Mouse (Mus musculus) MEL (cell line): ENCODE results near the gene Hist1h3a. TPM values are rescaled to one million over a fixed set of nuclear protein-coding genes. Genes with fewer than 3 reads are reported as not detected.

Experiments
- DNase-seq: peaks from one replicate; pipeline ENCODE4 v3.0.0; 2011; ENCODE audit warnings: low read depth, low spot score
- H3K27ac ChIP-seq: 2 replicates; pipeline ENCODE4 v1.5.1; 2012; ENCODE audit warnings: low read depth, mild to moderate bottlenecking, control low read depth, low read length, moderate library complexity; ENCODE audit not compliant: control insufficient read depth
- H3K27me3 ChIP-seq, 2 experiments: fragments of 150-350 bp in 1 of 2; sonication (generic) in 1 of 2; 2 replicates each; pipeline ENCODE4 v1.6.1; 2012; ENCODE audit warnings: low read length in 2 of 2, mild to moderate bottlenecking in 2 of 2, improper control_type of control experiment in 1 of 2, moderate library complexity in 1 of 2; ENCODE audit not compliant: insufficient read depth in 2 of 2, control insufficient read depth in 1 of 2
- H3K36me3 ChIP-seq, 2 experiments: 2 replicates each; pipeline ENCODE4 v1.6.1; 2012 to 2014; ENCODE audit warnings: low read length in 2 of 2, improper control_type of control experiment in 1 of 2, inconsistent platforms in 1 of 2, mild to moderate bottlenecking in 1 of 2; ENCODE audit not compliant: insufficient read depth in 2 of 2, control insufficient read depth in 1 of 2
- H3K4me1 ChIP-seq, 2 experiments: fragments of 150-350 bp in 1 of 2; sonication (generic) in 1 of 2; 2 replicates each; pipeline ENCODE4 v1.6.1; 2012; ENCODE audit warnings: low read length in 2 of 2, improper control_type of control experiment in 1 of 2, mild to moderate bottlenecking in 1 of 2; ENCODE audit not compliant: insufficient read depth in 2 of 2, control insufficient read depth in 1 of 2
- H3K4me3 ChIP-seq, 2 experiments: fragments of 150-350 bp in 1 of 2; sonication (generic) in 1 of 2; 2 replicates each; pipeline ENCODE4 v1.5.1; 2012; ENCODE audit warnings: low read depth in 2 of 2, low read length in 2 of 2, mild to moderate bottlenecking in 2 of 2, moderate library complexity in 2 of 2, control low read depth in 1 of 2, improper control_type of control experiment in 1 of 2; ENCODE audit not compliant: control insufficient read depth in 1 of 2, insufficient read depth in 1 of 2
- H3K79me2 ChIP-seq: 2 replicates; pipeline ENCODE4 v1.6.1; 2012; ENCODE audit warnings: mild to moderate bottlenecking, low read length, moderate library complexity; ENCODE audit not compliant: control insufficient read depth, poor library complexity, insufficient read depth
- H3K9ac ChIP-seq: 2 replicates; pipeline ENCODE4 v1.6.1; 2012; ENCODE audit warnings: low read depth, mild to moderate bottlenecking, control low read depth, low read length, moderate library complexity; ENCODE audit not compliant: control insufficient read depth, poor library complexity, severe bottlenecking
- H3K9me3 ChIP-seq: fragments of 150-350 bp; sonication (generic); replicated peaks from 2 replicates; pipeline ENCODE4 v1.6.1; 2012; ENCODE audit warnings: mild to moderate bottlenecking, low read length, improper control_type of control experiment, moderate library complexity; ENCODE audit not compliant: insufficient read depth
- BHLHE40 ChIP-seq: IDR thresholded peaks from 2 replicates; pipeline ENCODE4 v1.6.1; 2012; ENCODE audit warnings: low read depth, mild to moderate bottlenecking, inconsistent platforms, low read length, improper control_type of control experiment, borderline replicate concordance
- CTCF ChIP-seq, 3 experiments: IDR thresholded peaks in 2 of 3; conservative IDR thresholded peaks in 1 of 3; 2 replicates each; pipeline ENCODE4 v1.5.1; 2011 to 2012; ENCODE audit warnings: low read length in 3 of 3, low read depth in 2 of 3, mild to moderate bottlenecking in 2 of 3, improper control_type of control experiment in 1 of 3, inconsistent platforms in 1 of 3, mixed read lengths in 1 of 3, moderate library complexity in 1 of 3; ENCODE audit not compliant: control insufficient read depth in 1 of 3, insufficient read depth in 1 of 3, poor library complexity in 1 of 3, severe bottlenecking in 1 of 3
- E2F4 ChIP-seq: IDR thresholded peaks from 2 replicates; pipeline ENCODE4 v1.6.1; 2011; ENCODE audit warnings: low read depth, low read length, improper control_type of control experiment, borderline replicate concordance
- EP300 ChIP-seq, 2 experiments: IDR thresholded peaks; 2 replicates each; pipeline ENCODE4 v1.6.1; 2011; ENCODE audit warnings: improper control_type of control experiment in 2 of 2, low read length in 2 of 2, low read depth in 1 of 2, mild to moderate bottlenecking in 1 of 2
- ETS1 ChIP-seq: IDR thresholded peaks from 2 replicates; pipeline ENCODE4 v1.6.1; 2012; ENCODE audit warnings: low read depth, mild to moderate bottlenecking, inconsistent platforms, low read length, improper control_type of control experiment, moderate library complexity
- GABPA ChIP-seq: IDR thresholded peaks from 2 replicates; pipeline ENCODE4 v1.6.1; 2012; ENCODE audit warnings: low read depth, mild to moderate bottlenecking, inconsistent platforms, low read length, improper control_type of control experiment, moderate library complexity
- GATA1 ChIP-seq: IDR thresholded peaks from 2 replicates; pipeline ENCODE4 v1.6.1; 2011; ENCODE audit warnings: low read depth, low read length, improper control_type of control experiment
- HCFC1 ChIP-seq: IDR thresholded peaks from 2 replicates; pipeline ENCODE4 v1.6.1; 2012; ENCODE audit warnings: low read depth, mild to moderate bottlenecking, inconsistent platforms, low read length, improper control_type of control experiment, moderate library complexity
- KAT2A ChIP-seq: conservative IDR thresholded peaks from 2 replicates; pipeline ENCODE4 v1.6.1; 2012; ENCODE audit warnings: low read depth, low read length, improper control_type of control experiment, inconsistent platforms
- NELFE ChIP-seq: IDR thresholded peaks from 2 replicates; pipeline ENCODE4 v1.6.1; 2011; ENCODE audit warnings: low read depth, low read length, improper control_type of control experiment
- NRF1 ChIP-seq: IDR thresholded peaks from 2 replicates; pipeline ENCODE4 v1.6.1; 2014; ENCODE audit warnings: low read depth, mild to moderate bottlenecking, inconsistent platforms, low read length, improper control_type of control experiment, moderate library complexity; ENCODE audit not compliant: poor library complexity, insufficient read depth, severe bottlenecking
- POLR2A ChIP-seq, 2 experiments: IDR thresholded peaks; 2 replicates each; pipeline ENCODE4 v1.6.1; 2011 to 2012; ENCODE audit warnings: low read length in 2 of 2, mild to moderate bottlenecking in 2 of 2, control low read depth in 1 of 2, improper control_type of control experiment in 1 of 2, low read depth in 1 of 2, moderate library complexity in 1 of 2; ENCODE audit not compliant: control insufficient read depth in 1 of 2, insufficient read depth in 1 of 2, poor library complexity in 1 of 2
- POLR2AphosphoS2 ChIP-seq: IDR thresholded peaks from 2 replicates; pipeline ENCODE4 v1.6.1; 2011; ENCODE audit warnings: low read length, improper control_type of control experiment
- RAD21 ChIP-seq: IDR thresholded peaks from 2 replicates; pipeline ENCODE4 v1.6.1; 2011; ENCODE audit warnings: mild to moderate bottlenecking, low read depth, low read length, improper control_type of control experiment
- RCOR1 ChIP-seq: IDR thresholded peaks from 2 replicates; pipeline ENCODE4 v1.6.1; 2012; ENCODE audit warnings: low read depth, mild to moderate bottlenecking, inconsistent platforms, low read length, improper control_type of control experiment
- SMC3 ChIP-seq: IDR thresholded peaks from 2 replicates; pipeline ENCODE4 v1.6.1; 2011; ENCODE audit warnings: low read depth, low read length, improper control_type of control experiment
- TAL1 ChIP-seq: IDR thresholded peaks from 2 replicates; pipeline ENCODE4 v1.6.1; 2012; ENCODE audit warnings: mild to moderate bottlenecking, inconsistent platforms, low read length, moderate library complexity, mixed read lengths
- TCF12 ChIP-seq: IDR thresholded peaks from 2 replicates; pipeline ENCODE4 v1.6.1; 2014; ENCODE audit warnings: low read depth, mild to moderate bottlenecking, inconsistent platforms, low read length, improper control_type of control experiment, moderate library complexity
- UBTF ChIP-seq: IDR thresholded peaks from 2 replicates; pipeline ENCODE4 v1.6.1; 2012; ENCODE audit warnings: low read depth, mild to moderate bottlenecking, inconsistent platforms, low read length, improper control_type of control experiment, moderate library complexity, borderline replicate concordance; ENCODE audit not compliant: insufficient read depth
- USF1 ChIP-seq: IDR thresholded peaks from 2 replicates; pipeline ENCODE4 v1.6.1; 2014; ENCODE audit warnings: low read depth, mild to moderate bottlenecking, inconsistent platforms, low read length, improper control_type of control experiment, moderate library complexity
- ZC3H11A ChIP-seq: IDR thresholded peaks from 2 replicates; pipeline ENCODE4 v1.6.1; 2012; ENCODE audit warnings: low read depth, mild to moderate bottlenecking, inconsistent platforms, low read length, improper control_type of control experiment
- ZMIZ1 ChIP-seq: IDR thresholded peaks from 2 replicates; pipeline ENCODE4 v1.6.1; 2012; ENCODE audit warnings: low read depth, mild to moderate bottlenecking, inconsistent platforms, low read length, improper control_type of control experiment, moderate library complexity
- ZNF384 ChIP-seq: IDR thresholded peaks from 2 replicates; pipeline ENCODE4 v1.6.1; 2012; ENCODE audit warnings: low read depth, mild to moderate bottlenecking, inconsistent platforms, low read length, improper control_type of control experiment
- polyA plus RNA-seq, 2 experiments: library from polyadenylated mRNA; stranded (reverse) in 1 of 2; unstranded in 1 of 2; fragments of >175 nt in 1 of 2; fragments of >200 nt in 1 of 2; gene quantifications; 2 replicates each; pipeline versions ENCODE4 v1.2.1 to v1.2.4; 2012; ENCODE audit warnings: low replicate concordance in 2 of 2, low read depth in 1 of 2; ENCODE audit not compliant: insufficient read length in 2 of 2, insufficient read depth in 1 of 2, missing spikeins in 1 of 2
- total RNA-seq: library from RNA; depleted of rRNA; stranded (reverse); fragments of 300-350 nt; gene quantifications from 2 replicates; pipeline ENCODE4 v1.2.3, GENCODE M21; 2012

The Hist1h3a gene
- total and polyA plus RNA-seq, 3 experiments = 6.5 to 1,097 TPM; not detected in 1

- H3K9ac ChIP-seq = no peak overlapping the region
- no peaks in the 10 kb centered on the region for H3K9me3 ChIP-seq
- no peak for DNase-seq
- peaks cover 0 to 9% of the 10 kb centered on the region in 2 experiments; a peak in 2 of 4 replicates for H3K36me3 ChIP-seq
- no peaks in the 10 kb centered on the region for H3K79me2 ChIP-seq
- H3K4me1 ChIP-seq = peaks cover 3 to 11% of the 10 kb centered on the region in 2 experiments
- no peaks in the 10 kb centered on the region for H3K27me3 ChIP-seq
- no peak overlapping the region for H3K4me3 ChIP-seq
- no peak for TF ChIP-seq RCOR1
- TF ChIP-seq SMC3 = no peak
- no peak for TF ChIP-seq GATA1
- TF ChIP-seq ZNF384 = no peak
- no peak for TF ChIP-seq RAD21
- TF ChIP-seq HCFC1 = no peak
- no peak for TF ChIP-seq TCF12
- no peak for TF ChIP-seq CTCF (IDR thresholded peaks at IDR 0.05 in 2 of 3, conservative IDR thresholded peaks at IDR 0.05 in 1 of 3; ENCODE audit: control insufficient read depth in 1 of 3, insufficient read depth in 1 of 3, low read depth in 2 of 3, low read length in 3 of 3, poor library complexity in 1 of 3, severe bottlenecking in 1 of 3)
- TF ChIP-seq USF1 = no peak
- TF ChIP-seq TAL1 = no peak
- TF ChIP-seq KAT2A = no peak
- TF ChIP-seq NRF1 = no peak
- TF ChIP-seq POLR2AphosphoS2 = no peak
- TF ChIP-seq POLR2A (IDR thresholded peaks at IDR 0.05; ENCODE audit: control insufficient read depth in 1 of 2, insufficient read depth in 1 of 2, low read depth in 1 of 2, low read length in 2 of 2, poor library complexity in 1 of 2) = no peak
- no peak for TF ChIP-seq ETS1
- TF ChIP-seq ZMIZ1 = no peak
- no peak for TF ChIP-seq NELFE
- no peak for TF ChIP-seq UBTF
- TF ChIP-seq EP300 (IDR thresholded peaks at IDR 0.05; ENCODE audit: low read depth in 1 of 2, low read length in 2 of 2) = no peak
- no peak for TF ChIP-seq ZC3H11A
- TF ChIP-seq, all 39 proteins: peak for 0
- H3K27ac ChIP-seq = no peak overlapping the region
These were observed 32.5 kb downstream of the Hist1h3a start for GRCm38 (mm10) chr13:23729706-23730105.

- H3K27ac ChIP-seq = no peak overlapping the region
- no peaks in the 10 kb centered on the region for H3K9me3 ChIP-seq
- TF ChIP-seq SMC3 (no peak), POLR2A (IDR thresholded peaks at IDR 0.05; ENCODE audit: control insufficient read depth in 1 of 2, insufficient read depth in 1 of 2, low read depth in 1 of 2, low read length in 2 of 2, poor library complexity in 1 of 2) (no peak), USF1 (no peak), KAT2A (no peak), BHLHE40 (no peak), GABPA (no peak), E2F4 (no peak), CTCF (IDR thresholded peaks at IDR 0.05 in 2 of 3, conservative IDR thresholded peaks at IDR 0.05 in 1 of 3; ENCODE audit: control insufficient read depth in 1 of 3, insufficient read depth in 1 of 3, low read depth in 2 of 3, low read length in 3 of 3, poor library complexity in 1 of 3, severe bottlenecking in 1 of 3) (no peak), ZC3H11A (no peak), RAD21 (no peak)
- peaks cover 0 to 9% of the 10 kb centered on the region in 2 experiments; a peak in 2 of 4 replicates for H3K36me3 ChIP-seq
- no peak overlapping the region for H3K9ac ChIP-seq
- H3K4me3 ChIP-seq = no peak overlapping the region
- no peaks in the 10 kb centered on the region for H3K79me2 ChIP-seq
- H3K27me3 ChIP-seq = no peaks in the 10 kb centered on the region
- H3K4me1 ChIP-seq = peaks cover 3 to 9% of the 10 kb centered on the region in 2 experiments
- no peak for DNase-seq
These were observed 33.0 kb downstream of the Hist1h3a start for GRCm38 (mm10) chr13:23729192-23729525.
